Mouse (Mus musculus): Measurements from ENCODE around the gene Ipo5. TPM values are rescaled to one million over a fixed set of nuclear protein-coding genes. Genes with fewer than 3 reads are reported as not detected.

Ipo5 gene
- 77.0 and 77.9 TPM in 2 replicates for polyA plus RNA-seq (2015; fragmentation: Nextera tagmentation; extraction: Ambion mirVana)

DNA sequence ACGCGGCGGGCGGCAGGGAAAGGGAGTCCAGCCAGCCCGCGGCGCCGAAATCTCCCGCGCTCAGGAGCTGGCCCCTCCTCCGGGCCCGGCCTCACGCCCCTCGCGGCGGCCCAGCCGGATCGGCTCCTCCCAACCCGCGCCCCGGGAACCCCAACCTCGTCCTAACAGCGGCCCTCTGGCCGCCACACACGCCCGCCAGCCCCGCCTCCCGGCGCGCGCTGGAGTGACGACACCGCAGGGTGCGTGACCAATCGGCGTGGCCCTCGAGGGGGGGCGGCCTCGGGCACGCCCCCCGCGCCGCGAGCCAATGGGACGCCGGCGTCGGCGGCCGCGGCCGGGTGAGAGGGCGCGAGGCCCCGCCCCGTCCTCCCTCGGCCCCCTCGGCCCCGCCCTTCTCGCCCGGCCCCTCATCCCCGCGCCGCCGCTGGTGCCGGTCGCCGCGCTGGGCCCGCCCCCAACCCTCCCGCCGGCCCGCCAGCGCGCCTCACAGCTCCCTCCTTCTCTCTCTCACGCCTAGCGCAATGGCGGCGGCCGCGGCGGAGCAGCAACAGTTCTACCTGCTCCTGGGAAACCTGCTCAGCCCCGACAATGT, at the start of gene Ipo5:
Ipo5 (plus strand) TSS at position 492 of the 592 bp plus-strand sequence.
- H3K27me3 ChIP-seq (ENCODE audit: control insufficient read depth, insufficient read depth, low read length): no peaks in the 10 kb centered on the region
- peak; percentile 98 for ATAC-seq (ENCODE audit: insufficient read depth, low FRiP score)
- H3K36me3 ChIP-seq (ENCODE audit: control insufficient read depth, insufficient read depth, low read length): no peaks in the 10 kb centered on the region
- H3K9ac ChIP-seq (ENCODE audit: low read length): peak within 1 kb of the TSS; percentile 93
- H3K9me3 ChIP-seq (replicated peaks; ENCODE audit: control insufficient read depth, low read length): no peaks in the 10 kb centered on the region
- peaks cover 6% of the 10 kb centered on the region for H3K4me1 ChIP-seq (ENCODE audit: control insufficient read depth, insufficient read depth, low read length)
- H3K27ac ChIP-seq (ENCODE audit: low read length): peak within 1 kb of the TSS; percentile 96
- peak within 1 kb of the TSS; percentile 96 for H3K4me2 ChIP-seq (ENCODE audit: low read depth, low read length)
- under 1% methylated on average over 61 of the region's 83 CpGs for WGBS
- H3K4me3 ChIP-seq (replicated peaks; ENCODE audit: low read length): peak within 1 kb of the TSS; percentile 93

DNA sequence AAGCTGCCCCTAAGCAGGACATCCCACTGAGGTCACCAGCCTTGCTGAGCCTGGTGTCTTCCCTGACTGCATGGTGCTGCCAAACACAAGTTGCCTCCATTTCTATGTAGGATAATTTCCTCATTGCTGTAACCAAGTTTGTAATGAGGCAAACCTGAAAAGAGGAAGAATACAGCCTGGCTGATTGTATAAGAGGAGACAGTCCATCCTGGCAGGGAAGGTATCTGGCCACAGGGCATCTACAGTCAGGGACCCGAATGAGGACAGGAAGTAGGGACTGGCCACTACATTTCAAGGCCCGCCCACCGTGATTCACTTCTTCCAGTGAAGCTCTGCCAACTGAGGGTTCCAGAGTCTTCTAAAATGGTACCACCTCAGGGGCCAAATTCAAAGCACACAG, 47.8 kb upstream of the Ipo5 start:
- H3K4me3 ChIP-seq (replicated peaks; ENCODE audit: low read length): no peak overlapping the region
- no peaks in the 10 kb centered on the region for H3K27me3 ChIP-seq (ENCODE audit: control insufficient read depth, insufficient read depth, low read length)
- 85% methylated on average over 3 of the region's 3 CpGs for WGBS
- H3K9ac ChIP-seq (ENCODE audit: low read length): no peak overlapping the region
- H3K4me2 ChIP-seq (ENCODE audit: low read depth, low read length): no peak overlapping the region
- peaks cover 10% of the 10 kb centered on the region for H3K9me3 ChIP-seq (replicated peaks; ENCODE audit: control insufficient read depth, low read length)
- H3K4me1 ChIP-seq (ENCODE audit: control insufficient read depth, insufficient read depth, low read length): no peaks in the 10 kb centered on the region
- no peak for ATAC-seq (ENCODE audit: insufficient read depth, low FRiP score)
- H3K27ac ChIP-seq (ENCODE audit: low read length): no peak overlapping the region
- no peaks in the 10 kb centered on the region for H3K36me3 ChIP-seq (ENCODE audit: control insufficient read depth, insufficient read depth, low read length)

GRCm38 (mm10) chr14:120864896-120865295, 46.1 kb upstream of the Ipo5 start:
- Histone ChIP-seq H3K27ac (ENCODE audit: low read length) (no peak overlapping the region), H3K9me3 (replicated peaks; ENCODE audit: control insufficient read depth, low read length) (no peaks in the 10 kb centered on the region), H3K9ac (ENCODE audit: low read length) (no peak overlapping the region), H3K4me2 (ENCODE audit: low read depth, low read length) (no peak overlapping the region), H3K4me3 (replicated peaks; ENCODE audit: low read length) (no peak overlapping the region), H3K4me1 (ENCODE audit: control insufficient read depth, insufficient read depth, low read length) (no peaks in the 10 kb centered on the region), H3K36me3 (ENCODE audit: control insufficient read depth, insufficient read depth, low read length) (no peaks in the 10 kb centered on the region), H3K27me3 (ENCODE audit: control insufficient read depth, insufficient read depth, low read length) (no peaks in the 10 kb centered on the region)
- WGBS: 82% methylated on average over 4 of the region's 4 CpGs
- ATAC-seq (ENCODE audit: insufficient read depth, low FRiP score): no peak

DNA sequence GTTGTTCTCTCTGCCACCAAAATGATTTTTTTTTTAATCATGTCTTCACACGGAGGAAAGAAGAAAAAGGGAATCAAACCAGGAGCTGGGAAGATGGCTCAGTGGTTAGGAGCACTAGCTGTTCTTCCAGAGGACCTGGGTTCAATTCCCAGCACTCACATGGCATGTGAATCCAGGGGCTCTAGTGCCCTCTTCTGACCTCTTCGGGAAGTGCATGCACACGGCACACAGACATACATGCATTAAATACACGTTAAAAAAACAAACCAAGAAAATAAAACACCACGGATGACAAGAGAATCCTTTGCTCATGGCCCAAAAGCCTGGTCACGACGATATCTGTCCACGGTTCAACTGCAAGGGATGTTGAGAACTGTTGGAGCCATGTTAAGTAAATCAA, 44.5 kb upstream of the Ipo5 start:
- Histone ChIP-seq H3K4me1 (ENCODE audit: control insufficient read depth, insufficient read depth, low read length) (no peaks in the 10 kb centered on the region), H3K9me3 (replicated peaks; ENCODE audit: control insufficient read depth, low read length) (no peaks in the 10 kb centered on the region), H3K9ac (ENCODE audit: low read length) (no peak overlapping the region), H3K36me3 (ENCODE audit: control insufficient read depth, insufficient read depth, low read length) (no peaks in the 10 kb centered on the region), H3K4me2 (ENCODE audit: low read depth, low read length) (no peak overlapping the region), H3K27ac (ENCODE audit: low read length) (no peak overlapping the region), H3K27me3 (ENCODE audit: control insufficient read depth, insufficient read depth, low read length) (no peaks in the 10 kb centered on the region), H3K4me3 (replicated peaks; ENCODE audit: low read length) (no peak overlapping the region)
- ATAC-seq (ENCODE audit: insufficient read depth, low FRiP score): no peak
- 92% methylated on average over 8 of the region's 8 CpGs for WGBS

DNA sequence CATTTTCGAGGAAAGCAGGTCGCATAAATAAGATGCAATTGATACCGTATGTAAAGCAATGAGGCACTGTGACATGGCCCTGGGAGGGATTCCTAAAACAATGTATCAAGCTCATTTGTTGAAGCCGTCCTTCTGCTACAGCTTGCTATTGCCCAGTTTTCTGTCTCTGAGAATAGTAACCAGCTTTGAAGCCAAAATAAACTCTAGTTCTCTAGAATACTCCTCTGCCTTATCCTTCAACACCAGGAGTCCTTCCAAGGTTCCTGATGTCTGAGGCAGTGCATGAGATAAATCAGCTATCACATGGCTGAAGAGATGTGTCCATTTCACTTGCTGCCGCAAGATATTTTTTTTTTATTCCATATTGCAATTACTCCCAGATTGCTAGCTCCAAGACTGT, 43.9 kb upstream of the Ipo5 start:
- H3K27me3 ChIP-seq (ENCODE audit: control insufficient read depth, insufficient read depth, low read length): no peaks in the 10 kb centered on the region
- no peaks in the 10 kb centered on the region for H3K9me3 ChIP-seq (replicated peaks; ENCODE audit: control insufficient read depth, low read length)
- no peak for ATAC-seq (ENCODE audit: insufficient read depth, low FRiP score)
- H3K4me3 ChIP-seq (replicated peaks; ENCODE audit: low read length): no peak overlapping the region
- 84% methylated on average over 5 of the region's 5 CpGs for WGBS
- H3K9ac ChIP-seq (ENCODE audit: low read length): no peak overlapping the region
- no peak overlapping the region for H3K27ac ChIP-seq (ENCODE audit: low read length)
- no peak overlapping the region for H3K4me2 ChIP-seq (ENCODE audit: low read depth, low read length)
- no peaks in the 10 kb centered on the region for H3K4me1 ChIP-seq (ENCODE audit: control insufficient read depth, insufficient read depth, low read length)
- no peaks in the 10 kb centered on the region for H3K36me3 ChIP-seq (ENCODE audit: control insufficient read depth, insufficient read depth, low read length)

GRCm38 (mm10) chr14:120868494-120868893, 42.5 kb upstream of the Ipo5 start:
- Histone ChIP-seq H3K4me1 (ENCODE audit: control insufficient read depth, insufficient read depth, low read length) (no peaks in the 10 kb centered on the region), H3K9me3 (replicated peaks; ENCODE audit: control insufficient read depth, low read length) (no peaks in the 10 kb centered on the region), H3K4me2 (ENCODE audit: low read depth, low read length) (no peak overlapping the region), H3K4me3 (replicated peaks; ENCODE audit: low read length) (no peak overlapping the region), H3K27me3 (ENCODE audit: control insufficient read depth, insufficient read depth, low read length) (no peaks in the 10 kb centered on the region), H3K9ac (ENCODE audit: low read length) (no peak overlapping the region), H3K36me3 (ENCODE audit: control insufficient read depth, insufficient read depth, low read length) (no peaks in the 10 kb centered on the region), H3K27ac (ENCODE audit: low read length) (no peak overlapping the region)
- 28% methylated on average over 8 of the region's 8 CpGs for WGBS
- peak; percentile 68; the same call in 1 of the 2 replicates for ATAC-seq (ENCODE audit: insufficient read depth, low FRiP score)

DNA sequence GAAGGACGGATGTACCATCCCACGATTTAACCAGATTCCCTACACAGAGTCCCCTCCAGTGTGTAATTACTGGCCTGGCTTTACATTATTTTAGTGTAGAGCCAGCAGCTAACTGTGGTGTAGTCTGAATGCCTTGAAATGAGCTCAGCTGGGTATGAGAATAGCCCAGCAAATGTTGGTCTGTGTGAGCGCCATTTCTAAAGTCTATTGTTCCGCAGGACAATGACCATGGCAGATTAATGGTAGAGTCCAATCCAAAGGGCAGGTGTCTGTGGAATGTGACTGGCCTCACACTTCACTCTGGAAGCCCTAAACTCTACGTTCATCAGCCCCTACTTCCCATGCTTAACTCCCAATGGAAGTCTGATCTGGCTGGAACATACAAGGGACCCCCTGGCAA, 40.3 kb upstream of the Ipo5 start:
- no peak overlapping the region for H3K27ac ChIP-seq (ENCODE audit: low read length)
- H3K36me3 ChIP-seq (ENCODE audit: control insufficient read depth, insufficient read depth, low read length): no peaks in the 10 kb centered on the region
- ATAC-seq (ENCODE audit: insufficient read depth, low FRiP score): no peak
- H3K27me3 ChIP-seq (ENCODE audit: control insufficient read depth, insufficient read depth, low read length): no peaks in the 10 kb centered on the region
- no peak overlapping the region for H3K4me2 ChIP-seq (ENCODE audit: low read depth, low read length)
- 76% methylated on average over 5 of the region's 5 CpGs for WGBS
- H3K4me3 ChIP-seq (replicated peaks; ENCODE audit: low read length): no peak overlapping the region
- H3K9me3 ChIP-seq (replicated peaks; ENCODE audit: control insufficient read depth, low read length): no peaks in the 10 kb centered on the region
- H3K4me1 ChIP-seq (ENCODE audit: control insufficient read depth, insufficient read depth, low read length): no peaks in the 10 kb centered on the region
- no peak overlapping the region for H3K9ac ChIP-seq (ENCODE audit: low read length)

- Histone ChIP-seq H3K9me3 (replicated peaks; ENCODE audit: control insufficient read depth, low read length) (no peaks in the 10 kb centered on the region), H3K36me3 (ENCODE audit: control insufficient read depth, insufficient read depth, low read length) (no peaks in the 10 kb centered on the region), H3K4me1 (ENCODE audit: control insufficient read depth, insufficient read depth, low read length) (0 out of 2 replicates have a peak, but pooled peaks cover 2% of the 10 kb centered on the region), H3K9ac (ENCODE audit: low read length) (no peak overlapping the region), H3K4me2 (ENCODE audit: low read depth, low read length) (no peak overlapping the region), H3K4me3 (replicated peaks; ENCODE audit: low read length) (no peak overlapping the region), H3K27ac (ENCODE audit: low read length) (no peak overlapping the region), H3K27me3 (ENCODE audit: control insufficient read depth, insufficient read depth, low read length) (no peaks in the 10 kb centered on the region)
- WGBS: 88% methylated on average over 7 of the region's 7 CpGs
- ATAC-seq (ENCODE audit: insufficient read depth, low FRiP score): no peak
Measured at GRCm38 (mm10) chr14:120874397-120874796, 36.6 kb upstream of the Ipo5 start.

DNA sequence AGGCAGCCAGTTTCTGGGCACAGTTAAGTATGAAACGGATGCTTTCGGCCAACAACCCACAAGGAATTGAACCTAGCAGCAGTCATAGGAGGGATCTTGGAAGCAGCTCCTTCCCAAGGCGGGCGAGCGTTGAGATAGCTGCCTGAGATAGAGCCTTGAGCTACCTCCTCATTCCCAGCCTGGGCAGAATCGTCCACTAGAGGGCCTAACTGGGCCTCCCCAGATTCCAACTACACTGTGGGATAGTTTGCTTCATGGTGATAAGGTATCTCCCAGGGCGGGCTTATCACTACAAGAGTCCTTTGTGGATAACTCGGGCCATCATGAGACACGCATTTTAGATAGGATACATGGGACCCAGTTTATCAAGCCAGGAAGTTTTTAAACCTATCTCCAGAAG, 35.9 kb upstream of the Ipo5 start:
- ATAC-seq (ENCODE audit: insufficient read depth, low FRiP score): no peak
- Histone ChIP-seq H3K4me1 (ENCODE audit: control insufficient read depth, insufficient read depth, low read length) (0 out of 2 replicates have a peak, but pooled peaks cover 2% of the 10 kb centered on the region), H3K36me3 (ENCODE audit: control insufficient read depth, insufficient read depth, low read length) (no peaks in the 10 kb centered on the region), H3K4me3 (replicated peaks; ENCODE audit: low read length) (no peak overlapping the region), H3K9me3 (replicated peaks; ENCODE audit: control insufficient read depth, low read length) (no peaks in the 10 kb centered on the region), H3K27me3 (ENCODE audit: control insufficient read depth, insufficient read depth, low read length) (no peaks in the 10 kb centered on the region), H3K4me2 (ENCODE audit: low read depth, low read length) (no peak overlapping the region), H3K27ac (ENCODE audit: low read length) (no peak overlapping the region), H3K9ac (ENCODE audit: low read length) (no peak overlapping the region)
- WGBS: 61% methylated on average over 9 of the region's 9 CpGs

All from stomach, embryonic 16.5 days (tissue).